Mouse (Mus musculus) thymus, postnatal 0 days (tissue): ENCODE results near the gene Ccm2l. TPM values are rescaled to one million over a fixed set of nuclear protein-coding genes. Genes with fewer than 3 reads are reported as not detected.

ENCODE experiments used
- DNase-seq: peaks from one replicate; pipeline ENCODE4 v3.0.0-alpha.2; 2015; ENCODE audit warnings: low spot score
- polyA plus RNA-seq: library from polyadenylated mRNA; unstranded; fragments of >200 nt; fragmentation: Nextera tagmentation; extraction: Ambion mirVana; gene quantifications from 2 replicates; pipeline ENCODE4 v1.2.1, GENCODE M21; 2015

Ccm2l gene
- 0.33 and 0.77 TPM in 2 replicates for polyA plus RNA-seq

DNA sequence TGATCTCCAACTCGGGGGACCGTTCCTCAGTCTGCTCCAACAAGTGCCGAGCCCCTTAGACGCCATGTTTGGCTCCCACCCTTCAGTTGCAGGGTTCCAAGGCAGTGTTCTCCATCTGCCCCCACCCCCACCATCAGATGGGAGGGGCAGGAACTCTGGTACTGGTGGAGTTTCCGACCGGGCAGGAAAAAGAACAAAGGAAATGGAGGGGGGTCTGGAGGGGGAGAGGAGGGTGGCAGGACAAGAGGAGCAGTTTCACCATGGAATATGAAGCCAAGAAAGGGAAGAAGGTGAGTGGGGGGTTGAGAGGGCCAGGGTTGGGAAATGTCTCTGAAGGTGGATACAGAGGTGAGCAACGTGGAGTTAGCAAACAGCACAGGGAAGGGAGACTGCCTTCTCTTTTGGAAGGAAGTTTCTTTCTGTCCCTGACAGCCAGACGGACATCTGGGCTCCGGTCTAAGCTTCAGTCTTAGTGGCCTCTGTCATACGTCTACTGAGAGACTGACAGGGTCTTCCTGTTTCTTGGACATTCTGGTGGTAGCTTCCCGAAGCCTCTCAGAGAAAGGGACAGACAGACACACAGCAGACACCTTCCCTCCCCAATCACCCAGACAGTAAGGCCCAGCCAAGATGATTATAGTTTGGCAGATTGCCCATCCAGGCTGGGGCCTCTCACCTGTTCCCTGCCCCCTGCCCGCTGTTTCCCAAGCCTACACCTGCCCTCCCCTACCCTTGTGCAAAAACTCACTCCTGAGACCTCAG is at the start of gene Ccm2l:
Gene Ccm2l (plus strand): TSS at position 209 of the 762 bp plus-strand sequence.
- no peak for DNase-seq

DNA sequence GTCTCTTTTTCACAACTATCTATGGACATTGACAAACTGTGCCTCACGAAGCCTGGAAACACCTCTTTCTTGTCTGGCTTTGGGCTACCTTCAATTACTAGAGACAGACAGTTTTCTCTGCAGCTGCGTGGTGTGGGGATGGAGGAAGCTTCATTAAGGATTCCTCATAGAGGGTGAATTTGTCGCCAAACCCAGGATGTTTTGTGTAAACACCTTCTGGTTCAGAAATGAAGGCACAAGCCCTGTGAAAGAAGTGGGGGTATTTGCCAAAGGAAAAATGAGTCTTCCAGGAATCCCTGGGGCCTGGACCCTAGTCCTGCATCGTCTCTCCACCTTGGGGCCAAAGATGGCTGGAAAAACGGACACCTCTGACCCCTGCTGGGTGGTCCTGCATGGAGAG is 49.0 kb upstream of the Ccm2l start:
- DNase-seq, result no peak

DNA sequence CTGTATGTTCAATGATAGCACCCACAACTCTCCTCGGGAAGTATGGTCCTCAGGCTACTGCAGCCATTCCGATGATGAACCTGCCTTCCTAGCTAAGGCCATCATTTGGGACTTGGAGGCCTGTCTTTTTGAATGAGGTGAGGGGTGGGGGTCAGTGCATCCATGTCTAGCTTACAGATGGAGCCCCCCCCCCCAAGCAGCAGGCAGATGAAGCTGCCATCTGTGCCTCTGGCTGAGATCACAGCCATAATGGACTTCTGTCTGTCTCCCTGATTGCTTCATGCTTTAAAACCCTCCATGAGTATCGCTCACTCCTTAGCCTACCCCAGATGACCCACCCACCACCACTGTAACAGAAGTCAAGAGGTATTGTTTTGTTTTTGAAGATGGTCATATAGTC is 46.4 kb upstream of the Ccm2l start:
- DNase-seq, result no peak

DNA sequence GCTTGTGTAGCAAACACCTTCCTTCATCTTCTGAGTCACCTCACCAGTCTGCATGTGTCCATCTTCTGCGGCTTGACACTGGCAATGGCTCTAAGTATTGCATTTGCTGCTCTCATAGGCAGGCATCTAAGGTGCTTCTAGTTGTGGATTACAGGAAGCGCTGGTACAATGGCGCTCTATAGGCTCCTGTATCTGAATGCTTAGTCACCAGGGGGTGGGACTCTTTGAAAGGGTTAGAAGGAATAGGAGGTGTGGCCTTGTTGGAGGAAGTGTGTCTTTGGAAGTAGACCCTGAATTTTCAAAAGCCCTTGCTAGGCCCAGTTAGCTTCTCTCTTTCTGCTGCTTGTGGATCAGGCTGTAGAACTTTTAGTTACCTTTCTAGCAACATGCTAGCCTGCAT is 44.6 kb upstream of the Ccm2l start:
- no peak for DNase-seq

DNA sequence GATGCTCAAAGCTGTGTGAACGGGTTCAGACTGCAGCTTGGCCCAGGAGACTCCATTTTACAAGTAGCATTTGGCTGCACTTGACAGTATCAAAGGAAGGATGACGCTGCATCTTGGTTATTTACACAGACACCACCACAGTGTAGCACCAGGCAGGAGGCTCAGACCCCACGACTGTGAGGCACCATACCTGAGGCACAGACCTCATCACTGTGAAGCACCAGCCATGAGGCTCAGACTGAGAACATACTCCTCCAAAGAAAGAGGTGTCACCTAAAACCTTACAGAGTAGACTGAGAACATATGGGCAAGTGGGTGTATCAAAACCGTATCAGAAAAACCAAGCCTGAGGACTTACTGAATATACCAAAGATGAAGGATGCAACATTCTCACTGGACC is 42.9 kb upstream of the Ccm2l start:
- no peak for DNase-seq

DNA sequence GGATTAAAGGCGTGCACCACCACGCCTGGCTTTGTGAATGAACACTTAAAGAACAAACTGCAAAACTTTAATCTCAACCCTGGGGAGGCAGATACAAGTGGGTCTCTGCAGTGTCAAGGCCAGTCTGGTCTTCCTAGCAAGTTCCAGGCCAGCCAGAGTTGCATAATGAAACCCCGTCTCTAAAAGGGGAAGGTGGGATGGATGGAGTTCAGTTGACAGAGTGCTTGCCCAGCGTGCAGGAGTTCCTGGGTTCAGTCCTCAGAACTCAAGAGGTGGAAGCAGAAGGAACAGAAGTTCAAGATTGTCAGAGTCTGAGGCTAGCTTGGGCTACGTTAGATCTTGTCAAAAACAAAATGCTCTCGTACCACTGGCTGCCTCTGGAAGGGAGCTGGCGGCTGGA is 39.7 kb upstream of the Ccm2l start:
- DNase-seq, result no peak

DNA sequence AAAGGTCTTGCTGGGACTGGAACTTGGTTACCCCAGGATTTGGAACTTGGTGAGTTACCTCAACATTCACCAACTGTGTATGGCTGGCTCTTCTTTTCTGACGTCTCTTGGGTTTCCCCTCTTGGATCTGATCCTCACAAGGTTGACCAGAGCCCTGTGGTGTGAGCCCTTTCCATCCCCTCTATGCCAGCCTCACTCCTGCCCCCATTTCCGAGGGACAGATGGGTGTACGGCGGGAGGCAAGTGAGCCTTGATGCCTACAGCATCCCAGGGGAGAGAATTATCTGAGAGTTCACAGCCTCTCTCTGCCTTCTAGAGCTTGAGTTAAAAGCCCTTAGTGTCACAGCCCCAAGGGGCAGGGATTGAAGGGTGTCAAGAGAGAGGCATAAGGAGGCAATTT is 38.3 kb upstream of the Ccm2l start:
- DNase-seq, result no peak

DNA sequence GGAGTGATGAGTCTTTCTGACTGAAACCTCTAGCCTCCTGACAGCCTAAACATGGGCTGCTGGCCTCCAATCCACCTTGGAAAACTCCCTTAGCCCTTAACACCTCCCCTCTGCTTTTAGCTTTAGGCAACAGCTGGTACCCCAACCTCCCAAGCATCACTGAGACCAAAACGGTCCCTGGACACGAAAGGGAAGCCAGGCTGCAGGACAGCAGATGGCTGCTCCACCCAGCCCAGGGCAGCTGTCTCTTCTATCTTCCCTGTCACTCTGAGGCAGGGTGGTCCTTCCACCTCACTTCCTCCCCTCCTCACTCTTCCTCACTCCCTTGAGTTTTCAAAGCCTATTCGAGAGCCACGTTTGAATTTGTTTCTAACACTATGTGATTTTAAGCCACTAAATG is 35.3 kb upstream of the Ccm2l start:
- no peak for DNase-seq

DNA sequence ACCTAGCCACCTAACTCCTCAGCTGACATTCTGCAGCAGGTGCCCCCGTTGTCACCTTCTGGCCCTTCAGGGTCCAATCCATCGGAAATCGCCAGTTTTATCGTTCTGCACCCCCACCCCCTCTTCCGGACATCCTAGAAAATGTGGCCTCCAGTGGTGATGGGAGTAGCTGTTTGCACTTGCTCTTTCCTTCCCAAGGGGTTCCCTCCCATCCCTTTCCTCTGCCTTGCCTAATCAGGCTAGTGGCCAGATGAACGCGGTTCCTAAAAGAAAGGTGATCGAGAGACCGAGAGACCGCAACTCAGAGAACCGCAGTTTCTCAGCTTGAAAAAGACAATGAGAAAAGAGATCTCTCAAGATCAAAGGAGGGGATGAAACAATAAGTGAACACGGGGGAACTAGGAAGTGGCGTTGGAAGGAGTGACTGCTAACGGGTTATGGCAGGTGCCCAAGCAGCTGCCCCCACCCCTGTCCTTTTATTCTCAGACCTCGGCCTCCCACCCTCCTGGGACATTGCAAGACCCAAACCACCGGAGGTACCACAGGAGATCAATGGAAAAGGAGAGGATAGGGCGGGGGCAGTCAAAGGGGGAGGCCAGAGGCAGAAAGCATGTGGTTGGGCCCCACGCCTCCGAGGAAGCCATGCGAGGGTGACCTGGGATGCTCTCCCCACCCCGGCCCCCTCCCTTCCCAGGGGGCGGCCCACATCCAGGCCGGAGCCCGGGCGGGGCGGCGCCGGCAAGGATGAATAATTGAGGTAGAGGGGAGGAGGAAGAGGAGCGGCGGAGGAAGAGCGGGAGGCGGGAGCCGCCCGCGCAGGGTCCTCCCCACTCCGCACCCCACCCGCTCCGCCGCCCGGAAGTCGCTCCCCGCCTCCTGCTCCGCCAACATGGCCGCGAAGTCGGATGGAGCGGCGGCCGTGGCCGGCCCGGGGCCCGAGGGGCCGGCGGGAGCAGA is 34.4 kb upstream of the Ccm2l start, which contains the start of gene Xkr7:
Gene Xkr7 (plus strand): TSS at position 727 of the 957 bp plus-strand sequence.
- DNase-seq, result peak; percentile 9

DNA sequence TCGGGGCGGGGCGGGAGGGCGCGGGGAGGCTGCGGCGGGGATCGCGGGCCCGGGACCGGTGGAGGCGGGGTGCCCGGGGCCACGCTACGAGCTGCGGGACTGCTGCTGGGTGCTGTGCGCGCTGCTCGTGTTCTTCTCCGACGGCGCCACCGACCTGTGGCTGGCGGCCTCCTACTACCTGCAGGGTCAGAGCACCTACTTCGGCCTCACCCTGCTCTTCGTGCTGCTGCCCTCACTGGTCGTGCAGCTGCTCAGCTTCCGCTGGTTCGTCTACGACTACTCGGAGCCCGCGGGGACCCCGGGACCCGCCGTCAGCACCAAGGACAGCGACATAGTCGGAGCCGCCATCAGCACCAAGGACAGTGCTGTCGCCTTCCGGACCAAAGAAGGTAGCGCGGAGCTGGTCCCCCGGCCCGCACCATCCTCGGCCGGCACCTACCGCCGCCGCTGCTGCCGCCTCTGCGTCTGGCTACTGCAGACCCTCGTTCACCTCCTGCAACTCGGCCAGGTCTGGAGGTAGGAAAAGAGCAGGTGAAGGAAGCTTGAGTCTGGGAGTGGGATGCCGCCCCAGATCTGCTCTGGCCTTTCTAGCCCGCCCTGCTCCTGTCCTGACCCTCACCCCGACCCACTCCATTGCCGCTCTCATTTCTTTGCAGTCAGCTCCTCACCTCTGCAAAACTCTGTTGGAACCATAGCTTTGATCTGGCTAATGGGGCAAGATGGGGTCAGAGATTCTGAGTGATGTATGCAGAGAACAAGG is 33.5 kb upstream of the Ccm2l start:
- DNase-seq, result peak; percentile 89

DNA sequence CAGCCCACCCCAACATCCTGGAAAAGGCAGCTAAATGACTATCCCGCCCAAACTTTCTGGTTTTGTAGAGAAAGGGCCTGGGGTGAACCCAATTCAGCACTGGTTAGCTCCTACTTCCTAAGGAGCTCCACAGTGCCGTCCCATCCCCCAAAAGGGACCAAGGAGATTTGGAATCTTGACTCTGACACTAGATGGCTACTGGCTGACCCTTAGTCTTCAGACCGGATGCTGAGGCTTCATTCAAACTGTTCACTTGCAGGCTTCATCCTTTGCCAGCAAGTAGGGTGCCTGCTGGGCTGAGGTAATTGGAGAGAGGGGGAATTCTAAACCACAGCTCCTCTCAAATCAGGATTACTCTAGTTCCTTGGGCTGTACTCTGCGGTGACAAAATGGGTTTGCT is 32.8 kb upstream of the Ccm2l start:
- DNase-seq, result no peak

DNA sequence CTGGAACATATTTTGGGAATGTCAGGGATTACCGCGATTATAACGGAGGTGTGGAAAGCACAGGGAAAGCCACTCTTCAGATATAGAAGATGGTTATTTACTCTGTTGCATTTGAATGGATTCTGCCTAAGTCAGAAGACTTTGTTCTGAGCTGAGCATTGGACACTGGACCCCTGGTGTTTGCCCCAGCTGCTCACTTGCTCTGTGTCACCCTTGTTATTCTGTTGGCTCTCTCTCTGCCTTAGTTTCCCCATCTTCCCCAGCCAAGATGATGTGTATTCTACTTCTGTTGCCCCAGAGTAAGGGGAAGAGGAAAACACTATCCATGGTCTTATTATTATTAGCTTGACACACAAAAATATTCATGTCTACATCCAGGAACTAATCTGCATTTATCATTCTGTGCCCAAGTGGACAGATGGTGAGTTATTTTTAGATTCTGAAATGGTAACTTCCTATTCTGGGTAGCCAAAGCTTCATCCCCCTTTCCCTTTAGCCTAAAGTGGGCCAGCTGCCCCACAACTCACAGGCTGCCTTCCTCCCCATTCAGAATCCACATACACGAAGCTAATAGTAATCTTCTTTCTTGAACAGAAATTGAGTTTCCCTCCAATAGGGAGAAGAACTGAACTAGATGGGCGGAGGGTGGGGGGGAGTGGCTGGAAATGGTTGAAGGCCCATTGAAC is 32.1 kb upstream of the Ccm2l start:
- DNase-seq, result no peak

DNA sequence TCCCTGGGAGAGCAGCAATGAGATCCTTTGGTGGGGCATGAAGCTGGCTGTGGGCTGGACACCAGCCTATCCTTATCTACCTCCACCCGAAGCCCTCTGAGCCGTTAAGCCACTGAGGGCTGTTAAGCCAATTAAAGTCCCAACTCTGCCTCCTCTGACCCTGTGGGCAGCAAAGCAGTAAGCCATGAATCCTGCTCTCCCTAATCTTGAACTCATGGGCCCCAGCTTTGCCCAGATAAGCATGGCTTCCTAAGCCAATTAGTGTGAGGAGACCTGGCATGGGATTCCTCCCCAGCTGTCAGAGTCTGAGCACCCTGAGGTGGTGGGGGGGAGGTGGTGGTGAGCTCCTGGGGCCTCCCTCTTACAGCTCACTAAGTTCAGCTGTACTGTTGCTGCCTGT is 29.1 kb upstream of the Ccm2l start:
- no peak for DNase-seq

DNA sequence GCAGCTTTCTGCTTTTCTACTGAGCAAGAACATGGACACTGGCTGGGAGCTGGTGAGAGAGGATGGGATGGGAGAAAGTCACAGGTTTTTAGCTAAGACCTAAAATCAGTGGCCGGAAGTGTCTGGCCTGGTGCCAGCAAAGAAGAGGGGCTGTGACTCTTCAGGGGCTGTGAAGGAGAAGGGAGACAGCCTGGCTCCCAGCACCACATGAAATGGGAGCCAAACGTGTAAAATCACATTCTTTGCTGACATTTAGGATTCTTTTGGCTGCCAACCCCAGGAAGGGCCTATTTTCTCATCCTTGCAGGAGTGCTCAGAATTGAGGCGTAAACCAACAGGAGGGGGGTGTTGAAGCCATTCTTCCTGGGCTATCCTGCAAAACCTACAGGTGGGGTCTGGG is 21.9 kb upstream of the Ccm2l start:
- no peak for DNase-seq

DNA sequence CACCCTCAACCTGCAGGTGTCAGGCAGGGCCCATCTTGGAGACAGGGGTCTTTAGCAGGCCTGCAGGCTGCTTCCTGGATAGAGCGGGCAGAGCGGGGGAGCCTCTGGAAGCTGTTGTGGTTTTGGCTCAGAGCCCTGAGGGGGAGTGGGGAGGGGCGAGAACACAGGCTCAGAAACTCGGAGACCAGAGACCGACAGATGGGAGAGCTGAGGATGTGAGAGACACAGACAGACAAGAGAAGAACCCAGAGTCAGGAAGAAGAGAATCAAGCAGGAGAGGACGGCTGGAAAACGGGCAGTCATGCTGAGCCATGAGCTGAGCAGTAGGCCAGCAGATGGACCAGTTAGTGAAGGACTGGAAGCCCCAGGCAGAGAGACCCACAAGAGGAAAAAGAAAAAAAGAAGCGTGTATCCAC is 19.9 kb upstream of the Ccm2l start:
- DNase-seq, result peak; percentile 69

DNA sequence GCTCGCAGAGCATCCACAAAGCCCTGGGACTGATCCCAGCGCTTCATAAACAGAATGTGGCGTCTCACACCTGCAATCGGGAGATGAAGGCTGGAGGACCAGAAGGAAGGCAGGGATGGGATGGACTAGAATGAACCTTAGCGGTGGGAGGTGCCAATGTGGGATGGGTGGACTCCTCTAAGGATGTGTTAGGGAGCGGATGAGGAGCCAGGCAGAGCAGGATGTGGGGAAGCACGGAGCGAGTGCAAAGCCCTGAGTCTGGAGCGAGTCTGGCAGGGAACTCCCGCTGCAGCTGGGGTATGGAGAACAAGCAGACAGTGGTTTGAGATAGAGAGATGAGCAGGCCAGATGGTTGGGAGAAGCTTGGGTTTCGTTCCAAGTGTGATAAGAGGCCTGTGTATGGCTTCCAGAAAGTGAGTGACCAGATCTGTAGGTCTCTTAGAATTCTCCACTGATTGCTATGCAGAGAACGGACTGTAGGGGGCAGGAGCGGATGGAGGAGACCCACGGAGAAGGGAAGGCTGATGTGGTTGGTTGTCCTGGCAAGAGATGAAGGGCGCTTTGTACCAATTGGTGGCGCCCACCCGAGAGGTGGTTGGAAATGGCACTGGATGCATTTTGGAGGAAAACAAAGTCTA is 17.8 kb upstream of the Ccm2l start:
- peak; percentile 64 for DNase-seq

DNA sequence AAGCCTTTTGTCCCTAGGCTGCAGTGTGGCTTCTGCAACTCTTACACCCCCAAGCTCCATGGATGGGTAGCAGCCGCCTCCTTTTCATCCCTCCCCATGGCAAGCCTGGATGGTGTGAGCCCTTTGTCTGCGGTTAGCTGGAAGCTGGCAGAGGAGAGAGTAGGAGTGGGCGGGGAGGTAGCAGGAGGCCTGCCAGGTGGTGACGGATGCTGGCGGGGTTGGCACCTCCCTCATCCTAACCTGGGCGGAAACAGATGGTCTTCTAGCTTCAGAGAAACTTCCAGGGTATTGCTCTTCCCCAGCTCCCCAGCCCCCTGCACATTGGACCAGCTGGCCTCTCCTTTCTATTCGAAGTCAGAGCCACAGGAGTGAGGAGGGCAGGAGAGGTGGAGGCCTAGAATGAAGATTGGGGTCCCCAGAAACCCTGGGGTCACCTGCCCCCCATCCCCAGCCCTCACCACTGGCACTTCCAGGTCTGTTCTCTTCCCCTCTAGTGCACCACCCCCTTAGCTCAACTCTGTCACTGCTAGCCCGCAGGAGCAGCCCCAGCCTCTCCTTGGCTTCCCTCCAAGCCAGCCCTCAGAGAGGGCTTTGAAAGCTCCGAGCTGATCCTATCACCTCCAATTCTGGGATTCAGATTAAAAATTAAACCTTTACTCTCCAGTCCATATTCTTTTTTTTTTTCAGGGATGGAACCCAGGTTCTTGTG is 16.3 kb upstream of the Ccm2l start:
- DNase-seq, result peak; percentile 46

DNA sequence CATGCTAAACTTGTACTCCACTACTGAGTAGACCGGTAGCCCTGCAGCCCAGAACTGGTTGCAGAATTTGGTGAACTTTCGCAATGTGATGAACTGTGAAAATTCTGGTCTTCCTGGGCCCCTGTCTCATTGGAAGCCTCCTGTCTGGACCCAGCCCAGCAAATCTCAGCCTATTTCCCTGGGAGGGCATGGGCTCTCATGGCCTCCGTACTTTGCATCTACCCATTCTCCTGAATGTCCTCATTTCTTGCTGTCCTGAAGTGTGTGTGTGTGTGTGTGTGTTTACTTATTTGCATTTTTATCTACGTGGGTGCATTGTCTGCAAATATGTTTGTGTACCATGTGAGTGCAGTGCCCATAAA is 15.8 kb upstream of the Ccm2l start:
- DNase-seq, result no peak

DNA sequence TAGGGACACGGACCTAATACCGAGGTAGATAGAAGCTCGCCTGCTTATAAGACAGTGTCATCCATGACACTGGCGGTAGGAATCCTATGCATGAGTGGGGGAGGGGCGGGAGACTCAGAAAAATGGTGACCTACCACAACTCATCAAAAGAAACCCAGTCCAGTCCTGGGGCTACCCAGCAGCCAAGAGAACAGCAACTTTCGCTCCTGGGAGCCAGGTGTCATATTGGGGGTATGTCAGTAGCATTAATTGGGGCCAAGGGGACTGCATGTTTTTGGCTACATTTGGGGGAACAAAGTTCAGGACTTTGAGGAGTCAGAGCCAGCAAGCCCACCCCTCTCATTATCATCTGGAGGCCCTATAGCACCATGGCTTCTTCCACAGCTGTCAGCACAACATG is 14.7 kb upstream of the Ccm2l start:
- DNase-seq, result no peak

DNA sequence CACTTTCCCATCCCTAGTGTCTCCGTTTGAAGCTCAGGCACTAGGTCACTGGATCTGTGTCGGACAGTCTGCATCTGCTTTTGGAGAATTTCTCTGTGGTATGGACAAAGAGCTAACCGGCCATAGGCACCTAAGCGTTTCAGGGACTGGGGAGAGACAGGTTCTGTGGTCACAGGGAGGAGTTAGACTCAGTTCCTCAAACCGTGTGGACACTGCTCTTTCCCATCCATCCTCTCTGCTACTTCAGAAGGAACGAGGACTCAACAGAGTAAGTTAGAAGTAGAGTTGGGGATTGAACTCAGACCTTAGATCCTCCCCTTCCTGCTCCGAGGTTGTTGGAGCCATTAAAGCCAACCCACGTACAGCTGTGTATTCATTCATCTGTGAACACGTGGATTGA is 14.2 kb upstream of the Ccm2l start:
- no peak for DNase-seq
